Mouse (Mus musculus): ENCODE data around the gene Epb41l5.

Gene Epb41l5

DNA sequence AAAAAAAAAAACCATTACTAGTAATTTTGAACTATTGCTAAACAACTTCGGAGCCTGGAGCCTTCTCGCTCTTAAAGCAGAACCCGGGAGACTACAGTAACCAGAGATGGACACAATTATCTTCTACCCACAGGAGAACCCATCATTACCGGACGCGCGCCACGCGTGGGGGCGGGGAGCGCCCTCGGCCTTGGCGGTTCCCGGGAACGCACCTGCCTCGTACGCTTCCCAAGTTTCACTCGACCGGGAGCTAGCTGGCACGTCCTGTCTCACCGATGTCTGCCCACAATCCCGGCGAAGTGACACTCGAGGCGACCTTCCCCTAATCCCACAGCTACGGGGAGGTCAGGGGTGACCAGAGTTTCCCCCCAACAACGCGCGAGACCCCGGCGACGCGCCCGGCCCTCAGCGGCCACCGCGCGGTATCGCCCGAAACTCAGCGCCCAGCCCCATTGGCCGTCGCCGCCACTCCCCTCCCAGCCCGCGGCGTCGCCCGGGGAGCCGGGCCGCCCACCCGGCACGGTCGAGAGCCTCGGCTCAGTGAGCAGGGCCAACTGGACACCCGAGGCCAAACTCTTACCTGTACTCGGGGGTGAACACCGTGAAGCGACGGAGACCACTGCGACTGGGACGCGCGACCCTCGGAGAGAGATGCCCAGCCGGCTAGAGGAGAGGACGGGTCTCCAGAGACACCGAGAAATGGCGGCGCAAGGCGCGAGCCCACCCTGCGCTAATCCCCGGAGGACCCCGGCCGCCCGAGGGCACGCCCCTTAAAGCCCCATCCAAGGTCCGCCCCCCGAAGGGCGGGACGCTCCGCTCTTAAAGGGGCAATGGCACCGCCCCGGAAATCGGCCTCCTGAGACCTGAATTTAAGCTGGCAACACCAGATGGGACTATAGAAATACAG, at the start of gene Epb41l5:
Gene Epb41l5, minus strand, starts transcription at position 796 of the 907 bp plus-strand sequence.
- DNase-seq (ENCODE audit: low spot score), result peak; percentile 85

DNA sequence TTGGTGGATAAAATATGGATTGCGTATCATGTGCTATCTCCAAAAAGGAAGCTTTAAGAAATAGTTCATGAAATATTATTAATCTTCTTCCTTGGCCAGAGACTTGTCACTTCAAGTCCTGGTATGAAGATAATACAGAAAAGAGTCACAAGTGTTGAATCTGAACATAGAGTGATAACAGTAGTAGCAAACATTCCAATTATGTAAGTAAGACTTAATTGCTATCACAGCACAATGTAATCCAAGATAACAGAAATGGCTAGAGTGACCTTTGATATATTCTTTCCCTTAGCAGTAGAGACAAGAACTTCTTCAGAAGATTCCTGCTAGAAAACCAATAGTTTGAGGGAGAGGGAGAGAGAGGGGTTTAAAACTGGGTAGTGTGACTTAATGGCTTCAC, 48.1 kb upstream of the Epb41l5 start:
- DNase-seq (ENCODE audit: low spot score), result no peak

DNA sequence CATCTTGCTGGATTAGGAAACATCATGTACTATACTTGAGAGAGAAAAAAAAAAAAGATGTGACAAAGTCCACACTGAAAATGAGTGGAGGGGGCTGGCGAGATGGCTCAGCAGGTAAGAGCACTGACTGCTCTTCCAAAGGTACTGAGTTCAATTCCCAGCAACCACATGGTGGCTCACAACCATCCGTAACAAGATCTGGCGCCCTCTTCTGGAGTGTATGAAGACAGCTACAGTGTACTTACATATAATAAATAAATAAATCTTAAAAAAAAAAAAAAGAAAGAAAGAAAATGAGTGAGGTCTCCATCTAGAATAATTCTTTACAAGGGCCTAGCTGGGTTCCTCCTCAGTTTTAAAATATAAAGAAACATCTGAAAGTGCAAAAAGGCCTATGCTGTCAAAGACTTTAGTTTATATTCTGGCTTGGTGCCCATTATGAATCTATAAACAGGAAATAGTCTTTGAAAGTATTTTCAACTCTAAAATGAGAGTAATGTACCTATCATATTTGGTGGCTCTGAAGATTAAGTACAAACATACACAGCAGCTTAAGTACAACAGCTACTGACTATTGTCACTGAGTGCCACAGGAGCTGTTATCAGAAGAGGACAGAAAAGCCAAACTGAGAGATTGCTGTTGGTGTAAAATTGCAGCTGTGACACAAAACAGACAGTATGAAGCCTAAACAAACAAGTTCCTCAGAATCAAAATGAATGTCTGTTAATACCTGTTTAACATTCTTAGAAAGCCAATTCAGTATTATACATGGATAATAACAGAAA, 37.2 kb upstream of the Epb41l5 start:
- no peak for DNase-seq (ENCODE audit: low spot score)

DNA sequence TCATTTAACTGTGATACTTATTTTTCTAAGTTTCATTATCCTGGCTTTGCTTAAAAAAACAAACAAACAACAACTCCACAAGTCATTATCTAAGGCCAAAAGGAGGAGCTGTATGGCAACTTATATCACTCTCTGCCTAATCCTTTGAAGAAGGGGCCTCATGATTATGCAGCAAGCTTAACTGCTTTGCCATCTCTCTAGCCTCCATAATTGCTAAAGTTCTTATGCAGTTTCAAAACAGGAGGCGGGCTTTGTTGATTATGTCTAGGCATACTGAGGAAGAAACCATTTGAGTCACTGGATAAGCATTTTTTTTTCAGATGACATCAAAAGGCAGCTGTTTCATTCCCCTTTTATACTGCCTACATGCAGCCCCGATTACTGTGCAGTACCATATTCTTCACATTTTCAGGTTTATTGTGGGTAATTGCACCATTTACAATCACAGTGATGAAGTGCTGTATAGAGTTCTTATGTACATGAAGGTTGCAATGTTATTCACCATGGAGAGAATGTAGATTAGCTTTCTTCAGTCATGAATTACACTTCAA, 32.9 kb upstream of the Epb41l5 start:
- DNase-seq (ENCODE audit: low spot score), result no peak

DNA sequence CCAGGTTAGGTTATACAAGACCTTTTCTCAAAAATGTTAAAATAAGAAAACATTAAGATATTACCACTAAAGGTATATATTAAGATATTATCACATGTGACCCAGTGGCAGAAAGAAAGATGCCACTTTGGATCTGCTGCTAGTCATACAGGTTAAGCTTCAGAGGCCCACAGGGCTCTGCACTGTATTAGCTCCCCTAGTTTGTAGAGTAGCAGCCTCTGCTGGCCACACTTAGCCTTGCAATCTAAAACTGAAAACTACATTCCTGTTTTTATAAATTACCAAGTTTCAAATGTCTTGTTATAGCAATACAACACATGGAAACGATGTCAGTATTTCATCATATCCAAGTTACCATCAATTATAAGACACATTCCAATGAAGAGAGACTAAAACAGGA, 26.2 kb upstream of the Epb41l5 start:
- no peak for DNase-seq (ENCODE audit: low spot score)

DNA sequence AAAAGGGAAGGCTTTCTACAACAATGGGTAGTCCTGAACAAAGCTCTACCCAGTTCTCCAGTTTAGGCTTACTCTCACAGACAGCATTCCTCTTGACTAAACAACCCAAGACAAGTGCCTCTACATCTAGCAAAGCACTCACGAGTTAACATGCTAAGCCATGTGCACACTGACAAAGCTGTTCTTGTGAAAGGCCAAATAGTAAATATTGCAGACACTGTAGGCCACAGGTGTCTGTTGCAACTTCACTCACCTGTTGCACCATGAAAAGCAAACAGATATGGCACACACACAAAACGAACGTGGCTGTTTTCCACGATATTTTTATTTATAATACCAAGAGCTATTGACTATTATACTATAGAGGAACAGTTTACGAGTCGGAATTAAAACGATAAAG, 18.1 kb upstream of the Epb41l5 start:
- DNase-seq (ENCODE audit: low spot score), result no peak

DNA sequence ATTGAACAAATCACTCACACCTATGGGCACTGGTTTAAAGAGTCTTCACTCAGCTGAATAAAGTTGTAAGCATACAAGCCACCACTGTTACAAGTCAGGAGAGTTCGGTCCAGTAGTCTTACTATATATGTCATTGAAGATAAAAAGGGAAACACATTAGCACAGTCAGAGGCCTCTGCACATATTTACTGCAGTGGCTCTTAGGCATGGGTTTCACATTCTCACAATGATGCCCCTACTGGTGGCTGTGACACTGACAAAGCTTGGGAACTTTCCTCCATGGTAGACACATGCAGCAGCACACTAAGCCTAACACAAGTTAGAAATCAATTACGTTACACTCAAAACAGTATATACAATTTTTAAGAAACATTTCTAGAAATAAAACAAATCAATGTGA, 5.5 kb upstream of the Epb41l5 start:
- DNase-seq (ENCODE audit: low spot score), result no peak

DNA sequence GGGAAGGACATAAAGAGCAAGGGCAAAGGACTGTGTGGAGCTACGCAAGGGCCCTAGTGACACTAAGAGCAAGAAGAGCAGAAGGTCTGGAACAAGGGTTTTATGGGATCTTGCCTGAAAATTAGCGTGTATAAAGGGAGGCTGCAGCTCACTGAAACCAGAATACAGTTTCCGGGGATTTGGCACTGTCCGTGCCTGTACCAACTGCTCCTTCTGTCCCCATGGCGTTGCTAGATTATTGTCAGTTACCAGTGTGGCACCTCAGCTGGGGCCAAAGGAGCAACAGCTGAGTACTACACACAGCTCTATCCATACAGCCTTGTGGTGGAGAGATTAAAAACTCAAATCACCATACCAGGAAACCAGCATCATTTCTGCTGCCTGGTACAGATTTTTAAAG, 1.6 kb upstream of the Epb41l5 start:
- no peak for DNase-seq (ENCODE audit: low spot score)

DNA sequence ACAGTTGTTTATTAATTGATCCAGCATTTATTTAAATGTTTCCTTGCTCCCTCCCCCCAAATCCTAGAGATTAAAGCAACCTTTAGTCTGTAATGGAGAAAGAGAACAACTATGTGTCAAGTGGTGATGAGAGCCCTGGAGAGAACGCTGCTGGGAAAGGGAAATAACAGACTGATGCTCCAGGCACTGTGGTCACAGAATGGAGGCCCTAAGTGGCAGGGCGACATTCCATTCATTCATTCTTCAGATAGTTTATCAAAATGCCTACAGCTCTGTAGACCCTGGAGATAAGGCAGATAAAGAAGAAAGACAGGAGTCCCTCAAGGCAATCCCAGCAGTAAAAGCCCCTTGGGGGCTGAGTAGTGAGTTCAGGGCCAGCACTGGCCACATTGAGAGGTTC, 827 bp upstream of the Epb41l5 start:
- no peak for DNase-seq (ENCODE audit: low spot score)

DNA sequence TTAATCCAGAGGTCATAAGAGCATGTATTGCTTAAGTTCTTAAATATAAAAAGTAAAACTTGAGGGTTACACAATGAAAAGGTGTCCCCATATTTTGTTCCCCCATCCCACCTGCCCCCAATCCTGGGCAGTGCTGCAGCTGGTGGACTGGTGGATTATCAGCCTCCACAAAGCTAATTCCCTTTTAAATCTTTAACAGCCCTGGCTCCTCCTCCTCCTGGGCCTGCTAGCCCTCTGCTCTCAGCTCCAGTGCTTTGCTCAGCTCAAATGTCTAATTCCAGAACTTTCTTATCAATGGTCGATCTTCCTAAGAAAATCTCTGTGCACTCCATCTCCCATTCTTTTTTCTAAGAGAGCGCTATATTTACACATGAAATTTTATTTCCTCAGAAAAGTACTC, 2.4 kb downstream of the Epb41l5 start:
- no peak for DNase-seq (ENCODE audit: low spot score)

DNA sequence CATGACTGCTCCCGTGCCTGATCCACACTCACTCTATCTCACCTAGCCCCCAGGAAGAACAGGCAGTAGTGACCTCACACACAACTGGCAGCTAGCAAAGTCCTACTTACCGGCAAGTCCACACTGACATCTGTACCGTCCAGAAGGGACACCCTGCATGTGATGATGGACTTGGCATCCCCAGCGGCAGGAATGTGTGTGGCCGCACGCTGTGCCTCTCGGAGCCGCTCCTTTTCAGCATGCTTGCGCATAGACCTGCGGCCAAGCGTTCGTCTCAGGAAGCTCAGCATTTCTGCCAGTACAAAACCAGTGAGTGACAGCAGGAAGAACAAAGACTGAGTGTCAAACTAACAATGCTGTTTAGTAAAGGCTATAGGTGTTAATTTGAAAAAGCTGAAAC, 6.4 kb downstream of the Epb41l5 start:
- no peak for DNase-seq (ENCODE audit: low spot score)

DNA sequence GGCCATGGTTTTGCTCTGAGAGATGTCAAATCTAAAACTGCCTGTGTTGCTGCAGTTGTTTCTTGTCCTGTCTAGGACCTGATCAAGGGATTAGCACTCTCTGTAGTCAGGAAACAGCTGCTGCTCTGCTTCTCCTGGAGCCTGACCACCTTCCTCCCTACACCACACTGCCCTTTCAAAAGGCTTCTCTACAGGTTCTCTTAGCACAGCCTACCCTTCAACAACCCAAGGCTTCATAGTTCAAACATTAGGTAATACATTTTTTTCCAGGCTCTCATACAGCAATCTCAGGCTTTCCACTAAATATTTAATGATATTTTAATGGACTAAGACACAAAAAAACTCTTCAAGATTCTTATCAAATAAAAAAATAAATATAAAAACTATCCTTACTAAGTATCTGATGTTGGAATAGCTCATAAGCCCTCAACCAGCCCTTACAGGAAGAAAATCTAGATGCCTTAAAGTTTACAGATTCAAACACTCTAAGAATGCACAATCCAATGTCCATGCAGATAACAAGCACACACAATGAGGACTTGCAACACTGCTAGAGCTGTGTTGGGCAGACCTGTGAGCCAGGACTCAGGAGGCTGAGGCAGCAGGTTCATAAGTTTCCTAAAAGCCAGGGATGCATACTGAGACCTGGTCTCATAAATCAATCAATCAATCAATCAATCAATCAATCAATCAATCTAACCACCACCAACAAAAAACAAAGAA, 7.5 kb downstream of the Epb41l5 start:
- DNase-seq (ENCODE audit: low spot score), result no peak

DNA sequence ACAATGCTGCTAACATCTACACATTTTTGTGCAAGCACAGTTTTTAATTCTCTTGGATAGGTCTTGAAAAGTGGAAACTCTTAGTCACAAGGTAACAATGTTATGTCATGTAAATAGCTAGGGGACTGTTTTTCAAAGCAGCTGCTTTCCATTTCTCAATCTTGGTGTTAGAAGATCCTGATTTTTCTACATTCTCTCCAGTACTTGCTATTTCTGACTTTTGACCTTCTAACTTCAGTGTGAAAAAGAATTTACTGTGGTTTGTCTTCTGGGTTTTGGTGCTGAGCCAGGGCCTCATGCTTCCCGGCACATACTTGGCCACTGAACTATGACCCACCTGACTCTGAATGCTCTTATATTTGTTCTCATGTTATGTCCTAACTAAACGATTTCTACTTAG, 8.8 kb downstream of the Epb41l5 start:
- DNase-seq (ENCODE audit: low spot score), result no peak

DNA sequence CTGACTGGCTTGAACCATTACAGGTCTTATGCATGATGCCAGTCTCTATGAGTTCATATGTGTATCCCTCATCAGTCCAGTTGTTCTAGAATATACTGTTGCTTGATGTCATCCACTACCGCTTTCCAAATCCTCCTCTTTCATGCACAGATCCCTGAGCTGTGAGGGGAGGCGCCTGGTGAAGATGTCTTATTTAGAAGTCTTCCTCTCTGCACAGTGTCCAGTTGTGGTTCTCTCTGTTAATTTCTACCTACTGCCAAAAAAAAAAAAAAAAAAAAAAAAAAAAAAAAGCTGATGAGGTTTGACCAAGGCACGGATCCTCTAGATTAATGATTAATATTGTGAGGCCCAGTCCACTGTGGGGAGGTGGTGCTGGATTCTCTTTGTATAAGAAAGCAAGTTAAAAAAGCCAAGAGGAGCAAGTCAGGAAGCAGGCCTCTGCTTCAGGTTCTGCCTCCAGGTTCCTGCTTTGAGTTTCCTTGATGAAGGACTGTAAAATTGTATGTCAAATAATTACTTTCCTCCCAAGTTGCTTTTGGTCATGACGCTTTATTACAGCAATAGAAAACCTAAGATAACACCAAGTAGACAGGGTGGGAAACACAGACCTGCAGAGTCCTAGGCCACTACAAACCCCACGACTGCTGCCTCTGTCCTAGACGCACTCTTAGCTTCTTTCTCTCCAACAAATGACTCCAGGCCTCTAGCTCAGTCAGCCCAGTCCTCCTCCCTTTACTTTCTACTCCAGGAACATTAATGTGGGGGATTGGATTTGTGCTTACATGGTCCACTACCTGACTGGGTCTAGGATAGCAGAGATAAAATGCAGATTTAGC, 11.4 kb downstream of the Epb41l5 start:
- DNase-seq (ENCODE audit: low spot score), result no peak

DNA sequence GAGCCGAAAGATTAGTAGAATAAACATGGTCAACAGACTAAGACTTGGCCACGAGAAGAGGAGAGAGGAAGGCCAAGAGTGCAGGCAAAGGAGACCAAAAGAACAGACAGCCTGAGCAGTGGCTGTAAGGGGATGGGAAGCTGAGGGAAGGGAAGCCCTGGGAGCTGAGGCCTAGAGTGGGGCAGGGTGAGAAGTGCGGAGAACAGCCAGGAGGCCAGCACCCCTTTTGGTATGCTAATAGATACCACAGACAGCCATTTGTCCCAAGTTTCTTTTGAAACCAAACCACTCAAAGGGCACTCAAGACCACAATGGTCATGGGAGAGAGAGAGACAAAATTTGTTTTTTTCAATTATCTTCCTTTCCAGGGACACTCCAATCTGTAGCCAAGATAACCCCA, 14.1 kb downstream of the Epb41l5 start:
- DNase-seq (ENCODE audit: low spot score), result no peak

DNA sequence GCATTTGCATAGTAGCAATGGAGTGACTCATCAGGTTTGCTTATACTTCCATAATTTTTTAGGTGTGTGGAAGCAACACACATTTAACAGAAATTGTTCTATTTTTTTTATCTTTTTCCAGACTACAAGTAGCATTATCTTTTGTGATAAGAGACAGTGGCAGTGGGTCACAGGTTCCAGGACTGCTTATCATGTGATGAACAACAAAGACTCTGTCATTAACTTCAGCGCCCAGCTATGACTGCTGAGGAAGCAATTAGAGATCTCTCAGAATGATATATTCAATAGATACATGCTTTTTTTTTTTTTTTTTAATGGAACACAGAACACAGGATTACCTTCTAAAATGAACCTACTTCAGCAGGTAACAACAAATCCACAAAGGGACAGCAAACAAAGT, 18.4 kb downstream of the Epb41l5 start:
- no peak for DNase-seq (ENCODE audit: low spot score)

DNA sequence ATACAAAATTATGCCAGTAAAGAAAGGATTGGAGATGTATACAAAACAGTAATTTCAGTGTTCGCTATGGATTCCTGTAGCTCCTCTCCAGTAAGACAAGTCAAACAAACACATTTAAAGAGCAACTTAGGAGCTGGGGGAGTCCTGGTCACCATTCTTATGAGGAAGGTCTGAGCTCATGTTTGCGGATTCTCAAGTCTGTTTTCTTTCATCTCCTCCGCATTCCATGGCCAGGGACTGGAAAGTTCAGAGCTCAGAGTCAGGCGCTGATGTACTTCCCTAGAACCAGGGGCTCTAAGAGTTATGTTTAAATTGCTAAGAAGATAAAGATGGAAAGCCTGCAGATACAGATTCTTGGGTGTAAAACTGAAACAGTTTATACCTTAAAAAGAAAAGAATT, 22.0 kb downstream of the Epb41l5 start:
- DNase-seq (ENCODE audit: low spot score), result no peak

DNA sequence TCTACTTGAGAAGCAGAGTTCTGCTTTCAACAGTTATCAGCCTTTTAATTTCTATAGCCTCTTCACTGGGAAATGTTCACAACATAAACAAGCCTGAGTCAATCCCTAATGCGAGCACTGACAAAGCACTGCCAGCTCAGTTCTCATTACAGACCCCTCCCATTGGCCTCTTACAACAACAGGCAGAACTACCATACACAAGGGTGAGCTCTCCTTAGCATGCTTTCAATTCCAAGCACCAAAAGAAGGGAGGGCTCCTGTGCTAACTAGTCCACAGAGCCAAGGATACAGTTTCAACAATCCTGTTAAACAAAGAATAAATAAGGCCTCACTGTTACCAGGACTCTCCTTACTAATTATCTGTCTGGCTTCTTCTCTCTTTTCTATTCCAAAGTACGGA, 24.4 kb downstream of the Epb41l5 start:
- no peak for DNase-seq (ENCODE audit: low spot score)

DNA sequence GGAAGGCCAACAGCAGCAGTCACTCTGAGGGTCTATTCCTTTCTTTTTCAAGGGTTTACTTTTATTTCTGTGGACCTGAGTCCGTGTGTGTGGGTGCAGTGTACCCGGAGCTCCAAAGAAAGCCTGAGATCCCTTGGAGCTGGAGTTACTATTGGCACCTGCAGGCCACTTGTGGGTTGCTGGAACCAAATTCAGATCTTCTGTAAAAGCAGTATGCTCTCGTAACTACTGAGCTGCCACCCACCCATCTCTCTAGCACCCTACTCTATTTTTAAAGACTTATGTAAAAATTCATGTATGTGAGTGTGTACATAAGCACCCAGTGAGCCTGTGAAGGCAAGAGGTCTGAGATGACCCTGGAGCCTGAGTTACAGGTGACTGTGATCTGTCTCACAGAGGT, 43.4 kb downstream of the Epb41l5 start:
- DNase-seq (ENCODE audit: low spot score), result no peak

DNA sequence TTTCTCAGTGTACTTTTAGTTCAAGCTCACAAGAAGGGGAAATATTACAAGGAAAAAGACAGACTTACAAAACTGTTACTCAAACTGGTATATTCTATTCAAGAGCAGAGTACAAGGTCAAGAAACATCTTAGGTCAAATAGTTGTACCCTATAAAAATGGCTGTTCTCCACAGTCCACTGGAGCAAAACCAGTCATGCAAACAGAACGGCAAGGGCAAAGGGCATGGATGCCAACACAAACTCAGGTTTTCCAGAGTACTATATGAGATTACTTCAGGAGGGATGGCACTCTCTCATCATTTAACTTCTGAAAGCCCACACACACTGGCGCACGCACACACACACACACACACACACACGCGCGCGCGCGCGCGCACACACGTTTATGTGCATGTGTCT, 46.4 kb downstream of the Epb41l5 start:
- DNase-seq (ENCODE audit: low spot score), result no peak

DNA sequence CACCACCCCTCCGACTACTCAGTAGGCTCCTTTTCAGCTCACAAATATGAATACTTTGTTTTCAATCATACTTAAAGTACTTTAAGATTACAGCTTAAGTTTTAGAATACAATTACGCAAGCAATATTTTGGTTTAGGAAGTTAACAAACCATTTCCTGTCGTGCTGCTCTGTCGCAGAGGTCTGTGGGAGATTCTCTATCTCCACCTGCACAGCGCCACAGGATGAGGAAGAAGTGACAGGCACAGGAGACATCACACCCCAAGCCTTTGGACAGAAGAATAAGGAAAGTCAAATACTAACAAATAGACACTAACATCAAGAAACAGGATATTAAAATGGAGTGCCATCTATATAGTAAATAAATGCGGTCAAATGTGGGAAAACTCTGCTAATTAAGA, 49.9 kb downstream of the Epb41l5 start:
- DNase-seq (ENCODE audit: low spot score), result no peak
